Mouse (Mus musculus) CH12.LX (cell line): ENCODE measurements around the gene Ubtf. TPM values are rescaled to one million over a fixed set of nuclear protein-coding genes. Genes with fewer than 3 reads are reported as not detected.

ENCODE experiments used
- DNase-seq: peaks from one replicate; pipeline ENCODE4 v3.0.0-alpha.2; 2013; ENCODE audit errors: extremely low read depth
- H3K27ac ChIP-seq: 2 replicates; pipeline ENCODE4 v1.5.1; 2012; ENCODE audit warnings: low read depth, mild to moderate bottlenecking, control low read depth, moderate library complexity; ENCODE audit not compliant: insufficient read depth
- H3K27me3 ChIP-seq: replicated peaks from 2 replicates; pipeline ENCODE3; 2012; ENCODE audit warnings: inconsistent platforms
- H3K36me3 ChIP-seq, 2 experiments: replicated peaks in 1 of 2; 2 replicates each; pipeline versions ENCODE3 to v1.6.1; 2012; ENCODE audit warnings: inconsistent platforms in 1 of 2, low read length in 1 of 2, mild to moderate bottlenecking in 1 of 2, mixed read lengths in 1 of 2, moderate library complexity in 1 of 2; ENCODE audit not compliant: control insufficient read depth in 1 of 2, insufficient read depth in 1 of 2
- H3K4me1 ChIP-seq, 2 experiments: 2 replicates each; pipeline ENCODE4 v1.6.1; 2012; ENCODE audit warnings: inconsistent platforms in 1 of 2, moderate library complexity in 1 of 2; ENCODE audit not compliant: insufficient read depth in 2 of 2, control insufficient read depth in 1 of 2
- H3K4me2 ChIP-seq: 2 replicates; pipeline ENCODE4 v1.6.1; 2012; ENCODE audit warnings: low read depth, mild to moderate bottlenecking, control low read depth; ENCODE audit not compliant: poor library complexity, insufficient read depth, severe bottlenecking
- H3K4me3 ChIP-seq, 3 experiments: fragments of 150-350 bp in 1 of 3; sonication (generic) in 1 of 3; replicated peaks in 1 of 3; 2 replicates each; pipeline versions ENCODE3 to v1.5.1; 2011 to 2012; ENCODE audit warnings: low read depth in 2 of 3, low read length in 2 of 3, mild to moderate bottlenecking in 2 of 3, moderate library complexity in 2 of 3, control low read depth in 1 of 3, improper control_type of control experiment in 1 of 3, inconsistent platforms in 1 of 3, mixed read lengths in 1 of 3; ENCODE audit not compliant: poor library complexity in 1 of 3
- H3K79me2 ChIP-seq: replicated peaks from 2 replicates; pipeline ENCODE4 v1.6.1; 2012; ENCODE audit warnings: mild to moderate bottlenecking, moderate library complexity; ENCODE audit not compliant: control insufficient read depth, poor library complexity, insufficient read depth, severe bottlenecking; ENCODE audit errors: extremely low read depth
- H3K9ac ChIP-seq: 2 replicates; pipeline ENCODE4 v1.6.1; 2012; ENCODE audit warnings: low read depth, mild to moderate bottlenecking, control low read depth, moderate library complexity; ENCODE audit not compliant: insufficient read depth
- H3K9me3 ChIP-seq: replicated peaks from 2 replicates; pipeline ENCODE3; 2012; ENCODE audit warnings: low read length, inconsistent platforms, mixed read lengths
- BHLHE40 ChIP-seq: IDR thresholded peaks from 2 replicates; pipeline ENCODE4 v1.6.1; 2011; ENCODE audit warnings: mild to moderate bottlenecking, low read depth, low read length, improper control_type of control experiment
- CHD1 ChIP-seq: IDR thresholded peaks from 2 replicates; pipeline ENCODE4 v1.6.1; 2012; ENCODE audit warnings: low read depth, low read length, improper control_type of control experiment, inconsistent platforms
- ELF1 ChIP-seq: IDR thresholded peaks from 2 replicates; pipeline ENCODE4 v1.6.1; 2014; ENCODE audit warnings: low read depth, mild to moderate bottlenecking, inconsistent platforms, low read length, improper control_type of control experiment
- ETS1 ChIP-seq: conservative IDR thresholded peaks from 2 replicates; pipeline ENCODE4 v1.6.1; 2012; ENCODE audit warnings: low read depth, mild to moderate bottlenecking, inconsistent platforms, low read length, improper control_type of control experiment, moderate library complexity
- HCFC1 ChIP-seq: IDR thresholded peaks from 2 replicates; pipeline ENCODE4 v1.6.1; 2012; ENCODE audit warnings: low read depth, mild to moderate bottlenecking, inconsistent platforms, low read length, improper control_type of control experiment
- JUND ChIP-seq: conservative IDR thresholded peaks from 2 replicates; pipeline ENCODE4 v1.6.1; 2011; ENCODE audit warnings: low read depth, low read length, improper control_type of control experiment
- KAT2A ChIP-seq: IDR thresholded peaks from 2 replicates; pipeline ENCODE4 v1.6.1; 2012; ENCODE audit warnings: low read length, improper control_type of control experiment, inconsistent platforms; ENCODE audit not compliant: insufficient replicate concordance
- MAZ ChIP-seq: IDR thresholded peaks from 2 replicates; pipeline ENCODE4 v1.6.1; 2012; ENCODE audit warnings: low read depth, mild to moderate bottlenecking, inconsistent platforms, low read length, improper control_type of control experiment, moderate library complexity
- MEF2A ChIP-seq: IDR thresholded peaks from 2 replicates; pipeline ENCODE4 v1.6.1; 2014; ENCODE audit warnings: low read depth, mild to moderate bottlenecking, inconsistent platforms, low read length, improper control_type of control experiment, borderline replicate concordance
- MXI1 ChIP-seq: IDR thresholded peaks from 2 replicates; pipeline ENCODE4 v1.6.1; 2011; ENCODE audit warnings: mild to moderate bottlenecking, low read depth, low read length, improper control_type of control experiment
- MYC ChIP-seq: IDR thresholded peaks from 2 replicates; pipeline ENCODE4 v1.6.1; 2011; ENCODE audit warnings: low read depth, mild to moderate bottlenecking, improper control_type of control experiment, low read length
- NRF1 ChIP-seq: IDR thresholded peaks from 2 replicates; pipeline ENCODE4 v1.6.1; 2014; ENCODE audit warnings: low read depth, mild to moderate bottlenecking, inconsistent platforms, low read length, improper control_type of control experiment, moderate library complexity
- POLR2AphosphoS2 ChIP-seq: IDR thresholded peaks from 2 replicates; pipeline ENCODE4 v1.6.1; 2011; ENCODE audit warnings: low read depth, low read length, improper control_type of control experiment
- RAD21 ChIP-seq: IDR thresholded peaks from 2 replicates; pipeline ENCODE4 v1.6.1; 2011; ENCODE audit warnings: low read depth, mild to moderate bottlenecking, low read length, improper control_type of control experiment, moderate library complexity
- RCOR1 ChIP-seq: conservative IDR thresholded peaks from 2 replicates; pipeline ENCODE4 v1.6.1; 2012; ENCODE audit warnings: low read depth, mild to moderate bottlenecking, inconsistent platforms, low read length, improper control_type of control experiment
- SIN3A ChIP-seq: IDR thresholded peaks from 2 replicates; pipeline ENCODE4 v1.6.1; 2012; ENCODE audit warnings: low read length, improper control_type of control experiment, inconsistent platforms
- SMC3 ChIP-seq: IDR thresholded peaks from 2 replicates; pipeline ENCODE4 v1.6.1; 2011; ENCODE audit warnings: low read depth, low read length, improper control_type of control experiment
- TBP ChIP-seq: conservative IDR thresholded peaks from 2 replicates; pipeline ENCODE4 v1.6.1; 2011; ENCODE audit warnings: low read depth, low read length, improper control_type of control experiment
- TCF12 ChIP-seq: IDR thresholded peaks from 2 replicates; pipeline ENCODE4 v1.6.1; 2014; ENCODE audit warnings: low read depth, mild to moderate bottlenecking, inconsistent platforms, low read length, improper control_type of control experiment
- ZNF384 ChIP-seq: IDR thresholded peaks from 2 replicates; pipeline ENCODE4 v1.6.1; 2012; ENCODE audit warnings: low read depth, low read length, improper control_type of control experiment, inconsistent platforms
- dilution Hi-C: fragments of 300-500 bp; cut with MboI; formaldehyde crosslinking; loops from 2 replicates; pipeline ENCODE4 v1.14.3; 2020; ENCODE audit warnings: low sequenced_read_pairs; ENCODE audit not compliant: extremely low pct_unique_long_range_greater_than_20kb, extremely low pct_ligation_motif_present
- in situ Hi-C: fragments of 300-500 bp; cut with MboI; formaldehyde crosslinking; loops from 3 replicates; pipeline ENCODE4 v1.14.3; 2019; ENCODE audit warnings: low sequenced_read_pairs, low pct_ligation_motif_present, low pct_unique_long_range_greater_than_20kb, mixed read lengths
- polyA plus RNA-seq: library from polyadenylated mRNA; unstranded; fragments of >175 nt; gene quantifications from 2 replicates; pipeline ENCODE4 v1.2.1, GENCODE M21; 2012; ENCODE audit warnings: low read depth; ENCODE audit not compliant: insufficient read length
- total RNA-seq, 2 experiments: library from RNA; depleted of rRNA; stranded (reverse); fragments of 300-350 nt in 1 of 2; fragments of >200 nt in 1 of 2; gene quantifications; 2 replicates each; pipeline ENCODE4 v1.2.3; 2012 to 2014

Ubtf gene
- total and polyA plus RNA-seq, 3 experiments = 89.9 to 126 (median 124) TPM

GRCm38 (mm10) chr11:102349189-102349954, 29.8 kb upstream of the Ubtf start:
- H3K27me3 ChIP-seq = peaks cover 82% of the 10 kb centered on the region
- H3K27ac ChIP-seq = no peak overlapping the region
- no peaks in the 10 kb centered on the region for H3K79me2 ChIP-seq
- in situ Hi-C loops (no loop called here), dilution Hi-C loops (no loop called here)
- H3K9ac ChIP-seq = no peak overlapping the region
- H3K9me3 ChIP-seq = no peaks in the 10 kb centered on the region
- no peak overlapping the region for H3K4me3 ChIP-seq
- TF ChIP-seq SIN3A (no peak), HCFC1 (no peak), MEF2A (no peak), ETS1 (no peak), MXI1 (no peak), CHD1 (no peak), TCF12 (no peak), MYC (no peak), TBP (no peak), KAT2A (no peak), NRF1 (no peak), SMC3 (no peak), BHLHE40 (no peak), JUND (no peak), RAD21 (no peak), RCOR1 (no peak), ZNF384 (no peak)
- no peak overlapping the region for H3K4me2 ChIP-seq
- DNase-seq = no peak
- peaks cover 7 to 9% of the 10 kb centered on the region in 2 experiments for H3K4me1 ChIP-seq
- H3K36me3 ChIP-seq = no peaks in the 10 kb centered on the region

GRCm38 (mm10) chr11:102348771-102349170, 29.2 kb upstream of the Ubtf start:
- no peak for TF ChIP-seq SMC3
- TF ChIP-seq ELF1 = no peak
- TF ChIP-seq POLR2AphosphoS2 = no peak
- TF ChIP-seq KAT2A = no peak
- TF ChIP-seq MEF2A = no peak
- no peak for TF ChIP-seq NRF1
- no peak for TF ChIP-seq RAD21
- TF ChIP-seq MAZ = no peak
- H3K9me3 ChIP-seq = no peaks in the 10 kb centered on the region
- no peak overlapping the region for H3K4me2 ChIP-seq
- peaks cover 79% of the 10 kb centered on the region for H3K27me3 ChIP-seq
- H3K4me1 ChIP-seq = peaks cover 7 to 9% of the 10 kb centered on the region in 2 experiments
- no peaks in the 10 kb centered on the region for H3K79me2 ChIP-seq
- H3K27ac ChIP-seq = no peak overlapping the region
- no peak overlapping the region for H3K4me3 ChIP-seq
- DNase-seq = no peak
- H3K9ac ChIP-seq = no peak overlapping the region
- in situ Hi-C loops (no loop called here), dilution Hi-C loops (no loop called here)
- H3K36me3 ChIP-seq = no peaks in the 10 kb centered on the region
